Mouse (Mus musculus): ENCODE measurements around the gene Fam84a. TPM values are rescaled to one million over a fixed set of nuclear protein-coding genes. Genes with fewer than 3 reads are reported as not detected.

Fam84a gene
- 1.8 and 2.3 TPM in 2 replicates for polyA plus RNA-seq (2016; fragmentation: Nextera tagmentation; extraction: Ambion mirVana)

GRCm38 (mm10) chr12:14151921-14152320, at the start of gene Fam84a:
TSS of gene Fam84a (minus strand) at chr12:14152054.
- under 1% methylated on average over 31 of the region's 31 CpGs for WGBS

GRCm38 (mm10) chr12:14195479-14195878, 43.6 kb upstream of the Fam84a start:
- ATAC-seq (ENCODE audit: insufficient number of reproducible peaks, low FRiP score) = no peak
- Histone ChIP-seq H3K9me3 (replicated peaks) (no peaks in the 10 kb centered on the region), H3K36me3 (no peaks in the 10 kb centered on the region), H3K27ac (ENCODE audit: poor library complexity, severe bottlenecking) (no peak overlapping the region), H3K4me3 (no peak overlapping the region), H3K9ac (no peak overlapping the region), H3K4me2 (no peak overlapping the region), H3K4me1 (replicated peaks) (no peaks in the 10 kb centered on the region), H3K27me3 (replicated peaks) (no peaks in the 10 kb centered on the region)
- 48% methylated on average over 3 of the region's 3 CpGs for WGBS

More at GRCm38 (mm10) chr12:14151921-14152320, at the start of gene Fam84a:
- peak; percentile 92 for ATAC-seq (ENCODE audit: insufficient number of reproducible peaks, low FRiP score)
- Histone ChIP-seq H3K4me2 (peak within 1 kb of the TSS; percentile 86), H3K27ac (ENCODE audit: poor library complexity, severe bottlenecking) (no peak within 1 kb of the TSS), H3K9me3 (replicated peaks) (no peaks in the 10 kb centered on the region), H3K4me3 (peak within 1 kb of the TSS; percentile 75), H3K4me1 (replicated peaks) (peaks cover 10% of the 10 kb centered on the region; the same call in 1 of the 2 replicates), H3K36me3 (no peaks in the 10 kb centered on the region), H3K9ac (peak within 1 kb of the TSS; percentile 81), H3K27me3 (replicated peaks) (peaks cover 22% of the 10 kb centered on the region)

- Histone ChIP-seq H3K9ac (no peak overlapping the region), H3K27ac (ENCODE audit: poor library complexity, severe bottlenecking) (no peak overlapping the region), H3K4me2 (no peak overlapping the region), H3K9me3 (replicated peaks) (no peaks in the 10 kb centered on the region), H3K27me3 (replicated peaks) (no peaks in the 10 kb centered on the region), H3K36me3 (no peaks in the 10 kb centered on the region), H3K4me3 (no peak overlapping the region), H3K4me1 (replicated peaks) (no peaks in the 10 kb centered on the region)
- WGBS = 76% methylated on average over 3 of the region's 3 CpGs
- ATAC-seq (ENCODE audit: insufficient number of reproducible peaks, low FRiP score) = no peak
These were observed 34.9 kb upstream of the Fam84a start for GRCm38 (mm10) chr12:14186689-14187195.

GRCm38 (mm10) chr12:14165713-14166112, 13.9 kb upstream of the Fam84a start:
- H3K4me3 ChIP-seq = no peak overlapping the region

DNA sequence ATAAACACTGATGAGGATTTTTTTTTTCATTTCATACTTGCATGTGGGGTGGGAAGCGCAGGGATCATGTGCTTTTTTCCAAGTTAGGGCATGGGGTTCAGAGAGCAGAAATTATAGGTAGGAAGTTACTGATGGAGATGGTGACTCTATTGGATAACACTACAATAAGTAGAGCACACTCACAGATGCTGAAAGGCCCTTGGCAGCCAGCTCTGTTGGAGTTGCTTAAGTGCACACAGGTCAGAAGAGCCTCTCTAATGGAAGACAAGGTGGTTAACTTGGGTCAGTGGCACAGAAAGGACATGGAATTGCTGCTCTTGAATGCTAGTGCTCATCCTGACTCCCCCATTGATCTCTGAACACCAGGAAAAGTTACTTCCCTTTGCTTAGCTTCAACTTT, 13.1 kb upstream of the Fam84a start:
- H3K4me2 ChIP-seq = no peak overlapping the region
- H3K36me3 ChIP-seq = no peaks in the 10 kb centered on the region
- no peak for ATAC-seq (ENCODE audit: insufficient number of reproducible peaks, low FRiP score)
- H3K27ac ChIP-seq (ENCODE audit: poor library complexity, severe bottlenecking) = no peak overlapping the region; the same call in 1 of the 2 replicates
- no peaks in the 10 kb centered on the region for H3K9me3 ChIP-seq (replicated peaks)
- no peaks in the 10 kb centered on the region for H3K27me3 ChIP-seq (replicated peaks)
- WGBS = 80% methylated on average over 1 of the region's 1 CpGs
- H3K4me3 ChIP-seq = no peak overlapping the region
- no peak overlapping the region for H3K9ac ChIP-seq
- peaks cover 9% of the 10 kb centered on the region for H3K4me1 ChIP-seq (replicated peaks)

More at GRCm38 (mm10) chr12:14165713-14166112, 13.9 kb upstream of the Fam84a start:
- no peaks in the 10 kb centered on the region for H3K36me3 ChIP-seq
- H3K4me2 ChIP-seq = no peak overlapping the region
- H3K27ac ChIP-seq (ENCODE audit: poor library complexity, severe bottlenecking) = peak overlapping the region; percentile 57; the same call in 1 of the 2 replicates
- peaks cover 9% of the 10 kb centered on the region for H3K4me1 ChIP-seq (replicated peaks)
- H3K27me3 ChIP-seq (replicated peaks) = no peaks in the 10 kb centered on the region
- ATAC-seq (ENCODE audit: insufficient number of reproducible peaks, low FRiP score) = 0 out of 2 replicates have a peak, but pooled peaks have one; percentile 59
- 29% methylated on average over 2 of the region's 2 CpGs for WGBS
- H3K9me3 ChIP-seq (replicated peaks) = no peaks in the 10 kb centered on the region
- H3K9ac ChIP-seq = no peak overlapping the region

DNA sequence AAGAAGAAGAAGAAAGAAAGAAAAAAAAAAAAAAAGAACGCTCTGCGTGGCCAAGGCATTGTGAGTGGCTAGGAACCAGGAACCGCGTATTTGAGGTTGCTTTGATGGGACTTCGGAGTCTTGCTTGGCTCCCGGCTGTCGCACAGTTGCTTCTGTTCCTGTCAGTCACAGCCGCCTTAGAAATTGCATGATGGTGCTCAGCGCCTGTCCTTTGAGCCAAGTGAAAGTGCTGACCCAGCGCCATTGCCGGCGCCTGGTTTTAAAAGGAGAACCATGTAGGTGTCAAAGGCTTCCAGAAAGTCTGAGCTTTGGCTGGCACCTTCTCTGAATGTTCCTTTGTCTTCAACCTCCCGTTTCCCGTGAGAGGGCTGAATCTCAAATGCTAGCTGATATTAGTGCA, 572 bp upstream of the Fam84a start:
- ATAC-seq (ENCODE audit: insufficient number of reproducible peaks, low FRiP score) = no peak
- Histone ChIP-seq H3K9me3 (replicated peaks) (no peaks in the 10 kb centered on the region), H3K27ac (ENCODE audit: poor library complexity, severe bottlenecking) (no peak overlapping the region), H3K36me3 (no peaks in the 10 kb centered on the region), H3K27me3 (replicated peaks) (peaks cover 19% of the 10 kb centered on the region), H3K4me3 (peak overlapping the region; percentile 75), H3K9ac (peak overlapping the region; percentile 62; the same call in 1 of the 2 replicates), H3K4me1 (replicated peaks) (peaks cover 10% of the 10 kb centered on the region; the same call in 1 of the 2 replicates), H3K4me2 (peak overlapping the region; percentile 86)
- 1% methylated on average over 14 of the region's 14 CpGs for WGBS

DNA sequence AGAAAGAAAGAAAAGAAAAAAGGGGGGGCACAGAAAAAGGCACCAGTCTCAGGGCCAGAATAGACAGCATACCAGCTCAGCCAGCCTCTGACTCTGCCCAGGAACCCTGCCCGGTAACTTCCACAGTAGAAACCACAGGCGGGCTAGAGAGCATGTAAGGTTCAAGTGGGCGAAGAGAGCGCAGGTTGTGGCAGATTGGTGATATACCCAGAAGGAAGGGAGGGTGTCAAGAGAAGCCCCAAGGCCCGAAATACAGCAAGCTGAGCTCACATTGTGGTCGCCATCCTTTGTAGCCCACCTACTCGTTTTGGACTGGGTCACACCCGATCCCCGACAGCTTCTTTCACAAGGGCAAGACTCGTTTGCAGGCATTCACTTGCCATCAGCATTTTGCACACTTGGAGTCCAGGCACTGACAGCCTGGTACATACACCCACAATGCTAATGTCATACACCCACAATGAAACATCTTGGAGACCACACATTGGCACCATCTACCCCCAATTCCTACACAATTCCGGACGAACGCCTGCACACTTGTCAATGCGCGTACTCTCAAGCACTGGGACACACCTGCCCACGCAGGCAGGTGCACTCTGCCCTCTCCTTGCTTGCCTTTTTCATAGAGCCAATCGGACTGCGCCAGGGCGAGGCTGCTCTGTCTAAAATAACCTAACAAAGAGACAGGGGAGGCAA, 770 bp downstream of the Fam84a start:
- peaks cover 22% of the 10 kb centered on the region for H3K27me3 ChIP-seq (replicated peaks)
- H3K9ac ChIP-seq = peak overlapping the region; percentile 81; the same call in 1 of the 2 replicates

GRCm38 (mm10) chr12:14150568-14150909, 1.3 kb downstream of the Fam84a start:
- Histone ChIP-seq H3K36me3 (no peaks in the 10 kb centered on the region), H3K4me3 (peak overlapping the region; percentile 75), H3K9me3 (replicated peaks) (no peaks in the 10 kb centered on the region), H3K9ac (peak overlapping the region; percentile 66), H3K4me1 (replicated peaks) (peaks cover 10% of the 10 kb centered on the region; the same call in 1 of the 2 replicates), H3K4me2 (peak overlapping the region; percentile 86), H3K27me3 (replicated peaks) (peaks cover 22% of the 10 kb centered on the region), H3K27ac (ENCODE audit: poor library complexity, severe bottlenecking) (no peak overlapping the region)
- WGBS = 2% methylated on average over 20 of the region's 20 CpGs
- no peak for ATAC-seq (ENCODE audit: insufficient number of reproducible peaks, low FRiP score)

More for the DNA sequence above, 770 bp downstream of the Fam84a start:
- Histone ChIP-seq H3K27ac (ENCODE audit: poor library complexity, severe bottlenecking) (no peak overlapping the region), H3K4me2 (peak overlapping the region; percentile 86), H3K9me3 (replicated peaks) (no peaks in the 10 kb centered on the region), H3K4me3 (peak overlapping the region; percentile 75), H3K4me1 (replicated peaks) (peaks cover 10% of the 10 kb centered on the region; the same call in 1 of the 2 replicates), H3K36me3 (no peaks in the 10 kb centered on the region)
- ATAC-seq (ENCODE audit: insufficient number of reproducible peaks, low FRiP score) = no peak
- WGBS = 9% methylated on average over 19 of the region's 19 CpGs

- Histone ChIP-seq H3K27me3 (replicated peaks) (peaks cover 22% of the 10 kb centered on the region), H3K9me3 (replicated peaks) (no peaks in the 10 kb centered on the region), H3K4me1 (replicated peaks) (peaks cover 10% of the 10 kb centered on the region; the same call in 1 of the 2 replicates), H3K4me3 (peak overlapping the region; percentile 75), H3K4me2 (peak overlapping the region; percentile 86), H3K27ac (ENCODE audit: poor library complexity, severe bottlenecking) (no peak overlapping the region), H3K9ac (peak overlapping the region; percentile 66), H3K36me3 (no peaks in the 10 kb centered on the region)
- ATAC-seq (ENCODE audit: insufficient number of reproducible peaks, low FRiP score) = peak; percentile 49; the same call in 1 of the 2 replicates
- WGBS = under 1% methylated on average over 59 of the region's 59 CpGs
These were observed 1.8 kb downstream of the Fam84a start for GRCm38 (mm10) chr12:14149843-14150567.

DNA sequence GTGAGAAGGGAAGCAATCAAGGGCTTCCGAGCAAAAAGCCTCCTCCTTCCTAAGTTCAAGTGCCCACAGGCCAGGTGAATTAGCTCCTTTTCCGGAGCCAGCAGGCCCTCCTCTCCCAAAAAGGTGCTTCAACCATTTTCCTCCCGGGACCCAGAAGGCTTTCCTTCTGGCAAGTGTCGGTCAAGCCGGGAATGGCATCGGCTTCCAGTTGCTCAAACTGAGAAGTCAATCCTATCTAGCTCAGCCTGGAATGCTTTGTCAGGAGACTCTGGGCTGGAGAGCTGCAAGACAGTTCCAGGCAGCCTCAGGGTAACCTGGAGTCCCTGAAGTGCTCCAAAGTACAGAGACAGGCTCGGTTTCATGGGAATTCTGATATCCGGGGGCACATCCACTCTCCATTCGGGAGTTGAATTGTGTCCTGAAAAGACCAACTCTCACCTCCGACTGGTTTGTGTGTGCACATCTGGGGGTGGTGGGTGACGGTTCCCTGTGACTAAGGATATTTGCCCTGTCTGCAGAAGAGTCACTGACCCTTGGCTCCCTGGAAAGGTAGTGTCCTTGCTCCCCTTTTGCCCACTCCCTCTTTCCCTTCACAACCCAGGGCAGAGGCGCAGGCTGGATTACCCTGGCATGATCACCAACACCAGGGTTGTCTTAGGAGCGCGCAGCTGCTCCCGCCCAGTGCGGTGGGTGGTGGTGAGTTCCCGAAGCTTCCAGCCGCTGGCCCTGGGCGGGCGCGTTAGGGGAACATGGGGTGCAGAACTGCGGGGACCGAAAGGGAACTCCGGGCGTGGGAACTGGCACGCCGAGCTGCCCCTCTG, 2.6 kb downstream of the Fam84a start:
- Histone ChIP-seq H3K4me2 (peak overlapping the region; percentile 86), H3K36me3 (no peaks in the 10 kb centered on the region), H3K4me1 (replicated peaks) (peaks cover 10% of the 10 kb centered on the region; the same call in 1 of the 2 replicates), H3K9ac (peak overlapping the region; percentile 66), H3K4me3 (peak overlapping the region; percentile 75), H3K9me3 (replicated peaks) (no peaks in the 10 kb centered on the region), H3K27me3 (replicated peaks) (peaks cover 22% of the 10 kb centered on the region), H3K27ac (ENCODE audit: poor library complexity, severe bottlenecking) (no peak overlapping the region)
- no peak for ATAC-seq (ENCODE audit: insufficient number of reproducible peaks, low FRiP score)
- 6% methylated on average over 27 of the region's 27 CpGs for WGBS

All from heart, embryonic 12.5 days (tissue).